Mouse (Mus musculus) heart, postnatal 0 days (tissue): ENCODE data around the gene Gse1.

Experiments used
- CTCF ChIP-seq: IDR thresholded peaks from 2 replicates; pipeline ENCODE4 v1.5.1; 2016; ENCODE audit warnings: antibody characterized with exemption, control low read depth, low read depth
- EP300 ChIP-seq: IDR thresholded peaks from 2 replicates; pipeline ENCODE4 v1.6.1; 2016; ENCODE audit warnings: antibody characterized with exemption, low read depth

- TF ChIP-seq CTCF (no peak), EP300 (no peak)
These were observed 279.0 kb downstream of the Gse1 start for GRCm38 (mm10) chr8:120507290-120507689.
